Mouse (Mus musculus) stomach, embryonic 16.5 days (tissue): ENCODE data around the gene Cenpf. TPM values are rescaled to one million over a fixed set of nuclear protein-coding genes. Genes with fewer than 3 reads are reported as not detected.
A peak's percentile ranks its signal among the peaks of the same experiment; 100 is the strongest.

Experiments used
- ATAC-seq: fragments of 200-750 bp; cut with Nextera tagmentation; 2 replicates; pipeline ENCODE4 v1.8.0; 2017; ENCODE audit warnings: moderate number of reproducible peaks, moderate TSS enrichment; ENCODE audit not compliant: insufficient read depth, low FRiP score
- H3K27ac ChIP-seq: fragments of 300-500 bp; sonication (generic); 2 replicates; pipeline ENCODE4 v1.5.1; 2014; ENCODE audit warnings: low read length
- H3K27me3 ChIP-seq: fragments of 300-500 bp; sonication (generic); 2 replicates; pipeline ENCODE4 v1.6.1; 2014; ENCODE audit warnings: low read length, control low read depth, mixed read lengths; ENCODE audit not compliant: control insufficient read depth, insufficient read depth
- H3K36me3 ChIP-seq: fragments of 300-500 bp; sonication (generic); 2 replicates; pipeline ENCODE4 v1.6.1; 2014; ENCODE audit warnings: low read length; ENCODE audit not compliant: control insufficient read depth, insufficient read depth
- H3K4me1 ChIP-seq: fragments of 300-500 bp; sonication (generic); 2 replicates; pipeline ENCODE4 v1.6.1; 2014; ENCODE audit warnings: low read length, control low read depth, mixed read lengths; ENCODE audit not compliant: control insufficient read depth, insufficient read depth
- H3K4me2 ChIP-seq: fragments of 300-500 bp; sonication (generic); 2 replicates; pipeline ENCODE4 v1.6.1; 2014; ENCODE audit warnings: low read depth, low read length, mixed read lengths
- H3K4me3 ChIP-seq: fragments of 300-500 bp; sonication (generic); replicated peaks from 2 replicates; pipeline ENCODE4 v1.5.1; 2014; ENCODE audit warnings: mild to moderate bottlenecking, low read length
- H3K9ac ChIP-seq: fragments of 300-500 bp; sonication (generic); 2 replicates; pipeline ENCODE4 v1.6.1; 2014; ENCODE audit warnings: low read length
- H3K9me3 ChIP-seq: fragments of 300-500 bp; sonication (generic); replicated peaks from 2 replicates; pipeline ENCODE4 v1.6.1; 2016; ENCODE audit warnings: low read length, control low read depth; ENCODE audit not compliant: control insufficient read depth
- WGBS: fragments of 180-500 bp; shearing (Covaris S2); extraction: QIAGEN DNeasy Blood & Tissue Kit; methylation state at CpG from one replicate; pipeline ENCODE4 v1.1.7; 2014; 5-methylcytosine and 5-hydroxymethylcytosine counted together
- polyA plus RNA-seq: library from polyadenylated mRNA; unstranded; fragments of >200 nt; fragmentation: Nextera tagmentation; extraction: Ambion mirVana; gene quantifications from 2 replicates; pipeline ENCODE4 v1.2.1, GENCODE M21; 2015

Gene Cenpf
- polyA plus RNA-seq, 1 experiment from 2014 or later, result 56.0 TPM

DNA sequence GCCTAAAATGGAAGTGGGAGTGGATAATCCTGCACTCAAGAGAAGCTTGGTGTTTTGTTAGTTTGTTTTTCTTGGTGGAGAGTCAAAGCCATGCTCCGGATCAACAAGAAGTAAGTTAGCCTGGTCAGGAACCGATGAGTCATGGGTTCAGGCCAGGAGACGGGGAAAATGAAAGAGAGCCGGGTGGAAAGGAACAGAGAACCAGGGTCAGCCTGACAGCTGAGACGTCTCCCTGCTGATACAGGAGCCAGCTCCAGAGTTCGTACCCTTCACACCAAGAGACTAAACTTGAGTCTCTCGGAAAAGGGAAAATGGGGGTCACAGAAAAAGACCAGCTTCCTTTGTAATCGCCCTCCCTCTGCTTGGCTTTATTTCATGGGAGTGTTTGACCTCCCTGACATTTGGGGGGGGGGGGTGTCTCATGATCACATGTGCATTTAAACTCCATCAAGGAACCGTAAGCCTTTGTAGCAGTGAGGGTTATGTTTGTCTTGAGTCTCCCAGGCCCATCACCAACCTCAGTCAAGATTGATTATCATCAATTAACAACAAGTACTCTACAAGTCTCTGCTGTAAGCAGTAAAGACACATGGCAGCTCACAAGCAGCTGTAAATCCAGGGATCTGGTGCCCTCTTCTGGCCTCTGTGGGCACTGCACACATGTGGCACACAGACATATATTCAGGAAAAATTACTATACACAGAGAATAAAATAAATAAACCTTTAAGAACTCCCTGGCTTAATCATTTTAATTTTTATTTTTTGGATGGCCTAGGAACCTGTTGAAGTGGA, 59.7 kb downstream of the Cenpf start:
- H3K4me2 ChIP-seq, result no peak overlapping the region
- no peak; the same call in 1 of the 2 replicates for ATAC-seq
- H3K4me1 ChIP-seq, result no peaks in the 10 kb centered on the region
- 53% methylated on average over 9 of the region's 9 CpGs for WGBS
- H3K36me3 ChIP-seq, result no peaks in the 10 kb centered on the region
- H3K9ac ChIP-seq, result no peak overlapping the region
- no peak overlapping the region for H3K4me3 ChIP-seq
- no peak overlapping the region for H3K27ac ChIP-seq
- no peaks in the 10 kb centered on the region for H3K27me3 ChIP-seq
- H3K9me3 ChIP-seq, result no peaks in the 10 kb centered on the region

DNA sequence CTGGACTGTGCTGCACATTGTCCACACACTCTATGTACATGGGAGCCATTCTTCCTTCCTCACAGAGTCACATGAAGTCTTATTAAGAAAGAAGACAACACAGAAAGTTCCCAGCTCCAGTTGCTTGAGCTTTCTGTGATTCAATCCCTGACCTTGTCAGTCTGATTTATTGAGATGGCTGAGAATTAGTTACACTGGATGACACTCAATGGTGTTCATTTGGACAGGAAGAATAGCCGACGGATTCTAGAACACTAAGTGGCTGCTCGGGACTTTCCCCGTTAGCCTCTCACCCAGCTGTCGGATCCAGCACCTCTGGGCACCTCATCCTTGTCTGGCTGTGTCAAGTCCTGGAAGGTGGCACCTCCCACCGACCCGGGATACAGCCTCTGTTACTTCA, 63.1 kb downstream of the Cenpf start:
- H3K36me3 ChIP-seq, result no peaks in the 10 kb centered on the region
- no peaks in the 10 kb centered on the region for H3K27me3 ChIP-seq
- H3K4me2 ChIP-seq, result no peak overlapping the region
- no peak overlapping the region for H3K9ac ChIP-seq
- H3K27ac ChIP-seq, result no peak overlapping the region
- no peak for ATAC-seq
- H3K9me3 ChIP-seq, result no peaks in the 10 kb centered on the region
- no peaks in the 10 kb centered on the region for H3K4me1 ChIP-seq
- no peak overlapping the region for H3K4me3 ChIP-seq
- 79% methylated on average over 7 of the region's 7 CpGs for WGBS

DNA sequence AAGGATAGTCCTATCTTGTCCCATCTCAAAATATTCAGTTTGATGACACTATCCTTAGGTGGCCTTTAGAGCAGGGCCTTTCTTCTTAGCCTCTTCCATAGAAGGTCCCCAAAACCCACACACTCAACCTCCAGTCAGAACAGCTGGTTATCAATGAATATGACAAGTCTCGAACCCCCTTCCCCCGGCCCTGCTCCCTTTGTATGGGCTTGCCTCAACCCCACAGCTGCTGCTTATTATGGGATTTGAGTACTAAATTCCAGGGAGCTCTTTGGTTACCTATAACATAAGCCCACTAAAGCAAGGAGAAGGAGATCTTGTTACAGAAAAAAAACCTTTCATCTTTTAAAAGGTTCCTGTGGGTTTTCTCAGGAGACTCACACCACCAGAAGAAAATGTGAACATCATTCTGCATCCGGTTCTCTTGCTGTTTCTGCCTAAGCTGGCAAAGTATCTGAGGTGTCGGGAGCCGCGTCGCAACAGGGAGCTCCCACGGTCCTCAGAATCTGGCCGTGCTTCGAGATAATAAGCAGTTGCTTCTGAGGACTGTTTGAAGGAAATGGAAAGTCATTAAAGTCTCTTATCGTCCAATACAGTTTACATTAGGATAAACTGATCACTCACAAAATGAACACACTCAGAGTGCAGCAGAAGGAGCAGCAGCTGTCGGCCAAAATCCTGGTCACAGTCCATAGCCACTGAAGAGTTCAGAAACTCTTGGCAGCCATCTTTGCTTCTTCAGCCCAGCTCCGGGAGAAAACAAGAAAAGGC, 68.7 kb downstream of the Cenpf start:
- no peak overlapping the region for H3K4me2 ChIP-seq
- peak overlapping the region; percentile 3 for H3K27ac ChIP-seq
- peak; percentile 65; the same call in 1 of the 2 replicates for ATAC-seq
- H3K9ac ChIP-seq, result no peak overlapping the region
- H3K36me3 ChIP-seq, result no peaks in the 10 kb centered on the region
- H3K27me3 ChIP-seq, result 0 out of 2 replicates have a peak, but pooled peaks cover 2% of the 10 kb centered on the region
- H3K9me3 ChIP-seq, result no peaks in the 10 kb centered on the region
- no peak overlapping the region for H3K4me3 ChIP-seq
- no peaks in the 10 kb centered on the region for H3K4me1 ChIP-seq
- 20% methylated on average over 13 of the region's 13 CpGs for WGBS

DNA sequence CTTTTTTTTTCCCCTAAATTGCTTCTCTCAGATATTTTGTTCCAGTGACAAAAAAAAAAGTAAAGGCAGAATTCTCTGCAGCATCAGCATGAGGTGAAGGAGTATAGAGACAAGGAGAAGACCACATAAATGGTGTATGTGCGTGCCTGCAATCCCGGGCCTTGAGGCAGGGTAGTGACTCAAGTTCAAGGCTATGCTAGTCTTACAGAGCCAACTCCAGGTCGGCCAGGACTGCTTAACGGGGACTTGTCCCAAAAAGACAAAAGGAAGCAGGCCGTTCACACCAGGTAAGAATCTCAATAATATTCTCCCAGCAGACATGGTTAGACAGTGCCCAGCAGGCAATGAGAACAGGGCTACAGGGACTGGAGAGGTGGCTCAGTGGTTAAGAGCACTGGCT, 70.5 kb downstream of the Cenpf start:
- Histone ChIP-seq H3K27ac (no peak overlapping the region), H3K36me3 (no peaks in the 10 kb centered on the region), H3K4me2 (no peak overlapping the region), H3K9ac (no peak overlapping the region), H3K4me3 (no peak overlapping the region), H3K4me1 (no peaks in the 10 kb centered on the region), H3K27me3 (0 out of 2 replicates have a peak, but pooled peaks cover 2% of the 10 kb centered on the region), H3K9me3 (no peaks in the 10 kb centered on the region)
- no peak for ATAC-seq
- 91% methylated on average over 5 of the region's 5 CpGs for WGBS

DNA sequence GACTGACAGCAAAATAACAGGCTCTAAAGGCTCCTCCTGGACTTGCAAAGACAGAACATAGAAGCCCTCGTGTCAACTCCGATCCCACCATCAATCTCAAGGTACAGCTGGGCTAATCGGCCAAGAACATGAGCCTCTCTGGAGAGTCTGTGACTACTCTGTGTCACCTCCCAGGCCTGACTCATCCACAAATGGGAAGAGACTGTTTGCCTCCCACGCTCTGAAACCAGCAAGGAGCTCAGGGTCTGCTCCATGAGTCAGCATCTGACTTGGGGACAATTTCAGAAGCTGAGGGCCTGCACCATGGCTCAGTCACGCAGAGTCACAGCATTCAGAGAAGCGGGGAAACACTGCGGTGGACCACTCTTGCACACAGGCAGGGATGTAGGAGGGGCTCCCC, 72.6 kb downstream of the Cenpf start:
- no peaks in the 10 kb centered on the region for H3K9me3 ChIP-seq
- no peaks in the 10 kb centered on the region for H3K36me3 ChIP-seq
- no peak overlapping the region for H3K9ac ChIP-seq
- no peak overlapping the region for H3K27ac ChIP-seq
- H3K4me3 ChIP-seq, result no peak overlapping the region
- WGBS, result 75% methylated on average over 7 of the region's 7 CpGs
- no peak overlapping the region for H3K4me2 ChIP-seq
- ATAC-seq, result no peak
- 0 out of 2 replicates have a peak, but pooled peaks cover 2% of the 10 kb centered on the region for H3K27me3 ChIP-seq
- no peaks in the 10 kb centered on the region for H3K4me1 ChIP-seq

DNA sequence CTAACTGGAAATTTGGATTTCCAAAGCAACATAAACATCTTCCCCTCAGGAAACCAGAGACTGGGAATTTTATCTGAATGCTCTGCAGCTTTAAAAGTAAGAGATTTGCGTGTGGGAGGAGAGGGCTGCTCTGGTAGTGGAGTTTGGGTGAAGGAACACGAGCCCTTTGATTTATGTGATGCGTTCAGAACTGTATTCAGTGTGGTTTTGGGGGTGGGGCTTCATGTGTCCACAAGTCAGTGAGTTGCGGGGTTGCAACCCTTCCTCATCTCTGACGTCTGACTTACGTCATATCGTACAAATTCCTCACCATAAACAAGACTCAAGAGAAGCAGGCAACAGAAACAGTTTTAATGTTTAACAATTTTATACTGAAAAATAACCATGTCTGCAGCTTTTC, 74.8 kb downstream of the Cenpf start:
- no peak for ATAC-seq
- Histone ChIP-seq H3K27me3 (no peaks in the 10 kb centered on the region), H3K27ac (no peak overlapping the region), H3K36me3 (no peaks in the 10 kb centered on the region), H3K4me1 (no peaks in the 10 kb centered on the region), H3K9me3 (no peaks in the 10 kb centered on the region), H3K4me2 (no peak overlapping the region), H3K4me3 (no peak overlapping the region), H3K9ac (no peak overlapping the region)
- WGBS, result 31% methylated on average over 7 of the region's 7 CpGs

DNA sequence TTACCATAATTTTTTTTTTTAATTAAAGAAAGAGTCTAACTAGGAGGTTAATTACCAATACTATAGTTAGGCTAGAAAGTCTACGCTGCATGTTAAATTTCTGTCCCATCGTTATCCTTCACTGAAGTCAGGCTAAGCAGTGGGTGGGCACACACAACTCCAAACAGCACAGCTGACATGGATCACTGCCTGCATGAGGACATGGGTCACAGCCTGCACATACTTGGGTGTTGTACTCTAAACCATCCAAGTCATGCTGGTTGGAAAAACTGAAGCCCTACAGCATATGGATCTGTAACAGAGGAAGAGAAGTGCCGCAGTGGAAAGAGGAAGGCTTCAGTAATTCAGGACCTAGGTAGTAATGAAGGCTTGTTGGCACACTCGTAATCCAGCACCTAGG, 76.1 kb downstream of the Cenpf start:
- H3K36me3 ChIP-seq, result no peaks in the 10 kb centered on the region
- no peaks in the 10 kb centered on the region for H3K4me1 ChIP-seq
- H3K4me2 ChIP-seq, result no peak overlapping the region
- no peak overlapping the region for H3K9ac ChIP-seq
- H3K9me3 ChIP-seq, result no peaks in the 10 kb centered on the region
- H3K27me3 ChIP-seq, result no peaks in the 10 kb centered on the region
- ATAC-seq, result no peak
- no peak overlapping the region for H3K4me3 ChIP-seq
- WGBS, result 59% methylated on average over 4 of the region's 4 CpGs
- H3K27ac ChIP-seq, result no peak overlapping the region

DNA sequence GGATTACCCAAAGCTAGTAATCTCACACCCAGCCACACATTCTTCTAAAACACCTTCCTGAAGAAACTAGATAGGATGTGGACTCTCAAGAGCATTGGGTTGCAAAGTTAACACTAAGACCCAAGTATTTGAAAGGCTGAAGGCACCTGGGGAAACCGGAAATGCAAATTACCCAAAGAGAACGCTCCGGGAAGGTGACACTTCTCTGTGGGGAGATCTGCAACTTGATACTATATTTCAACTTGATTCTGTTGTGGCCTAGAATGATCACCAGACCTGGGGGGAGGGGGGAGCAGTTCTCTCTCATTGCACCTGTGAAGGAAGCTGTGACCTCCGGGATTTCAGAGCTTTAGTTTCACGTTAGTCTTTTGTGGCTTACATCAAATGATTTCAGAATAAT, 79.2 kb downstream of the Cenpf start:
- Histone ChIP-seq H3K4me1 (no peaks in the 10 kb centered on the region), H3K4me3 (no peak overlapping the region), H3K4me2 (no peak overlapping the region), H3K36me3 (no peaks in the 10 kb centered on the region), H3K9me3 (no peaks in the 10 kb centered on the region), H3K9ac (no peak overlapping the region), H3K27ac (no peak overlapping the region), H3K27me3 (no peaks in the 10 kb centered on the region)
- WGBS, result 14% methylated on average over 5 of the region's 5 CpGs
- ATAC-seq, result no peak

DNA sequence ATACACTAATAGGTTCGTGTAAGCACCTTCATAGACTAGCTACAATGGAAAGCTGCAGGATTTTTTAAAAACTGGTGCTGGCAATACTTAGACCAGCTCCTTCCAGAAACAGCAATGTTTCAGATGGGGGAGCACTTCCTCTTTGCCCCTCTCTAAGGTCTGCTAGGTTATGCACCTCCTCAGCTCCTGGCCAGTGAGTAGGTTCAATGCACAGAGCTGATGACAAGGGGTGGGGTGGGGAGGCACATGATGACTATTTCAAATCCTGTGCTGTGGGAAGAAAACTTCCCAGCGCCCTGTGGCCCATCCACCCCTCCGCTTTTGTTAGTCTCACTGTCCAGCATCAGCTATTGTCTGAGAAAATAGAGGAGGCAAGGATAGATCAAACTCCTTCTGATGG, 79.8 kb downstream of the Cenpf start:
- Histone ChIP-seq H3K4me1 (no peaks in the 10 kb centered on the region), H3K4me2 (no peak overlapping the region), H3K27ac (no peak overlapping the region), H3K4me3 (no peak overlapping the region), H3K9me3 (no peaks in the 10 kb centered on the region), H3K9ac (no peak overlapping the region), H3K36me3 (no peaks in the 10 kb centered on the region), H3K27me3 (no peaks in the 10 kb centered on the region)
- WGBS, result 79% methylated on average over 3 of the region's 3 CpGs
- no peak for ATAC-seq
